Mouse (Mus musculus): ENCODE measurements around the gene Slc25a21. TPM values are rescaled to one million over a fixed set of nuclear protein-coding genes. Genes with fewer than 3 reads are reported as not detected.
A peak's percentile ranks its signal among the peaks of the same experiment; 100 is the strongest.

Gene Slc25a21
- polyA plus RNA-seq, 1 experiment: 0.62 TPM

GRCm38 (mm10) chr12:56697011-56697740, 500.1 kb downstream of the Slc25a21 start:
- Histone ChIP-seq H3K27ac (ENCODE audit: insufficient read depth, low read length) (no peak overlapping the region), H3K27me3 (ENCODE audit: control insufficient read depth, insufficient read depth, low read length) (peaks cover 12% of the 10 kb centered on the region; the same call in 1 of the 2 replicates), H3K4me1 (ENCODE audit: control insufficient read depth, insufficient read depth, low read length) (0 out of 2 replicates have a peak, but pooled peaks cover 6% of the 10 kb centered on the region), H3K4me3 (replicated peaks; ENCODE audit: insufficient read depth, low read depth, low read length) (no peak overlapping the region)
- DNase-seq: no peak
- WGBS: 1% methylated on average over 36 of the region's 36 CpGs
- TF ChIP-seq POLR2A (IDR thresholded peaks at IDR 0.05; ENCODE audit: borderline replicate concordance, insufficient read depth, low read length): no peak
- no peak for TF ChIP-seq CTCF (IDR thresholded peaks at IDR 0.05; ENCODE audit: borderline replicate concordance, insufficient read depth, low read depth, low read length)

GRCm38 (mm10) chr12:56696174-56697010, 500.9 kb downstream of the Slc25a21 start:
- Histone ChIP-seq H3K4me3 (replicated peaks; ENCODE audit: insufficient read depth, low read depth, low read length) (no peak overlapping the region), H3K27ac (ENCODE audit: insufficient read depth, low read length) (no peak overlapping the region), H3K4me1 (ENCODE audit: control insufficient read depth, insufficient read depth, low read length) (0 out of 2 replicates have a peak, but pooled peaks cover 6% of the 10 kb centered on the region), H3K27me3 (ENCODE audit: control insufficient read depth, insufficient read depth, low read length) (peaks cover 14% of the 10 kb centered on the region; the same call in 1 of the 2 replicates)
- no peak for DNase-seq
- WGBS: under 1% methylated on average over 57 of the region's 57 CpGs
- TF ChIP-seq CTCF (IDR thresholded peaks at IDR 0.05; ENCODE audit: borderline replicate concordance, insufficient read depth, low read depth, low read length) (no peak), POLR2A (IDR thresholded peaks at IDR 0.05; ENCODE audit: borderline replicate concordance, insufficient read depth, low read length) (no peak)

GRCm38 (mm10) chr12:56695358-56696173, 501.7 kb downstream of the Slc25a21 start:
- peaks cover 14% of the 10 kb centered on the region; the same call in 1 of the 2 replicates for H3K27me3 ChIP-seq (ENCODE audit: control insufficient read depth, insufficient read depth, low read length)
- H3K27ac ChIP-seq (ENCODE audit: insufficient read depth, low read length): no peak overlapping the region
- H3K4me3 ChIP-seq (replicated peaks; ENCODE audit: insufficient read depth, low read depth, low read length): no peak overlapping the region
- peak in 1 of 2 experiments; percentile 11 for DNase-seq
- 1% methylated on average over 41 of the region's 41 CpGs for WGBS
- TF ChIP-seq POLR2A (IDR thresholded peaks at IDR 0.05; ENCODE audit: borderline replicate concordance, insufficient read depth, low read length) (no peak), CTCF (IDR thresholded peaks at IDR 0.05; ENCODE audit: borderline replicate concordance, insufficient read depth, low read depth, low read length) (no peak)
- H3K4me1 ChIP-seq (ENCODE audit: control insufficient read depth, insufficient read depth, low read length): 0 out of 2 replicates have a peak, but pooled peaks cover 6% of the 10 kb centered on the region

- 2% methylated on average over 11 of the region's 11 CpGs for WGBS
- H3K4me3 ChIP-seq (replicated peaks; ENCODE audit: insufficient read depth, low read depth, low read length): no peak overlapping the region
- no peak for DNase-seq
Observed at GRCm38 (mm10) chr12:56694936-56695335, 502.3 kb downstream of the Slc25a21 start.

GRCm38 (mm10) chr12:56694361-56694760, 502.9 kb downstream of the Slc25a21 start:
- Histone ChIP-seq H3K4me3 (replicated peaks; ENCODE audit: insufficient read depth, low read depth, low read length) (no peak overlapping the region), H3K4me1 (ENCODE audit: control insufficient read depth, insufficient read depth, low read length) (0 out of 2 replicates have a peak, but pooled peaks cover 6% of the 10 kb centered on the region), H3K27ac (ENCODE audit: insufficient read depth, low read length) (no peak overlapping the region), H3K27me3 (ENCODE audit: control insufficient read depth, insufficient read depth, low read length) (peaks cover 16% of the 10 kb centered on the region; the same call in 1 of the 2 replicates)
- DNase-seq: no peak
- 4% methylated on average over 14 of the region's 14 CpGs for WGBS
- no peak for TF ChIP-seq CTCF (IDR thresholded peaks at IDR 0.05; ENCODE audit: borderline replicate concordance, insufficient read depth, low read depth, low read length)

More at GRCm38 (mm10) chr12:56694936-56695335, 502.3 kb downstream of the Slc25a21 start:
- H3K27ac ChIP-seq (ENCODE audit: insufficient read depth, low read length): no peak overlapping the region
- H3K4me1 ChIP-seq (ENCODE audit: control insufficient read depth, insufficient read depth, low read length): 0 out of 2 replicates have a peak, but pooled peaks cover 6% of the 10 kb centered on the region
- peaks cover 15% of the 10 kb centered on the region; the same call in 1 of the 2 replicates for H3K27me3 ChIP-seq (ENCODE audit: control insufficient read depth, insufficient read depth, low read length)
- no peak for TF ChIP-seq POLR2A (IDR thresholded peaks at IDR 0.05; ENCODE audit: borderline replicate concordance, insufficient read depth, low read length)
- TF ChIP-seq CTCF (IDR thresholded peaks at IDR 0.05; ENCODE audit: borderline replicate concordance, insufficient read depth, low read depth, low read length): no peak

- no peak overlapping the region for H3K4me3 ChIP-seq (replicated peaks; ENCODE audit: insufficient read depth, low read depth, low read length)
- no peak overlapping the region for H3K27ac ChIP-seq (ENCODE audit: insufficient read depth, low read length)
- 0 out of 2 replicates have a peak, but pooled peaks cover 6% of the 10 kb centered on the region for H3K4me1 ChIP-seq (ENCODE audit: control insufficient read depth, insufficient read depth, low read length)
- WGBS: 6% methylated on average over 14 of the region's 14 CpGs
- DNase-seq: no peak
- TF ChIP-seq CTCF (IDR thresholded peaks at IDR 0.05; ENCODE audit: borderline replicate concordance, insufficient read depth, low read depth, low read length): no peak
- no peak for TF ChIP-seq POLR2A (IDR thresholded peaks at IDR 0.05; ENCODE audit: borderline replicate concordance, insufficient read depth, low read length)
- peaks cover 16% of the 10 kb centered on the region; the same call in 1 of the 2 replicates for H3K27me3 ChIP-seq (ENCODE audit: control insufficient read depth, insufficient read depth, low read length)
Observed at GRCm38 (mm10) chr12:56693411-56694098, 503.7 kb downstream of the Slc25a21 start.
